Mouse (Mus musculus) testis, postnatal 14 days (tissue): ENCODE measurements at regions not wholly inside any gene's neighbourhood (a gene's known extent, or its start where the extent isn't known, plus 50 kb on each side); places are given as distances from the start of the nearest gene placed in this dataset.

Experiments used
- DNase-seq: peaks from one replicate; pipeline ENCODE4 v3.0.0; 2021; ENCODE audit warnings: low spot score

DNA sequence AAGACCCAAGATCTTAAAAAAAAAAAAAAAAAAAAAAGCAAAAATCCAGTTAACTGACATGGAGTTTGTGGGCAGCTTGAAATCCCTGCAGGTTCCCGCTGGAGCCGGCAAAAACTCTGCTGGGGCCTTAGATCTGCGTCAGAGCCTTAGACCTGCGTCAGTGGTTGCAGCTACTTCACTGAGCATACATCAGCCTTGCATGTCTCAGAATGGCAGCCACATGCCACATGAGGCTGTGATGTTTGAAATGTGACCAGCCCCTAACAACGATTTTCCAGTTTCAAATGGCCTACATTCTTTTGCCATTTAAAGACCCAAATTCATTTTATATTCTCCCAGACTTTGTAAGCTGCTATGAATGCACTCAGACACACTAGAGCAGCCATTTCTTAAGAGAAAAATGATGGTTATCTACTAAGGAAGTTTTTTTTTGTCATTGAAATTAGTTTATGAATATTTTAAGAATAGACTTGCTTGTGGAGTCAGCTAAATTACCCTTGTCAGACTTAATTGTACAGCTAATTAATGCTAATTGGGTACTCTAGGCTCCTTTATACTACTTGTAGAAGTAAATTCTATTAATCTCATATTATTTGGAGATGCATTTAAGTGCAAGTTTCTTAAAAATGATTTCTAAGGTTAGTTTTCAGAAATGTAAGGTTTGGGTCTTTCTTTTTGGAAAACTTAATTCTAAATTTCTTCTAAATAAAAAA lies 70.8 kb downstream of the Toporsl start:
- DNase-seq: no peak

DNA sequence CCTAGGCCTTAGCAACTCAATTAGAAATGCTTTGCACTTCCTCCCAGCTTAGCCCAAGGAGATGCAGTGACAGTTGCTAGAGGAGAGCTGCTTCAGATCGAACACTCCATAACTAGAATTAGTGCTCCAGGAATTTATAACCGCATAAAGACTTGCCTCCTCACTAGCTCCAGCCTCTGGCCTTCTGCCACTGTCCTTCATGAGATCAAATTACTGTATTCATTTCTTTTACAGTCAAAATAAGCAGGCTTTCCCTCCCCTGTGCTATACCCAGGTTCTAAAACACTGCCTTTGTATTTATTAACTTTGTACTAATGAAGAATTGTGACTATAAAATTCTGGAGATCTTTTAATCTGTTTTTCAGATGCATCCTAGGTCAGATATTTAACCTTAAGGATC lies 104.8 kb upstream of the Olfr275 start:
- DNase-seq: no peak

DNA sequence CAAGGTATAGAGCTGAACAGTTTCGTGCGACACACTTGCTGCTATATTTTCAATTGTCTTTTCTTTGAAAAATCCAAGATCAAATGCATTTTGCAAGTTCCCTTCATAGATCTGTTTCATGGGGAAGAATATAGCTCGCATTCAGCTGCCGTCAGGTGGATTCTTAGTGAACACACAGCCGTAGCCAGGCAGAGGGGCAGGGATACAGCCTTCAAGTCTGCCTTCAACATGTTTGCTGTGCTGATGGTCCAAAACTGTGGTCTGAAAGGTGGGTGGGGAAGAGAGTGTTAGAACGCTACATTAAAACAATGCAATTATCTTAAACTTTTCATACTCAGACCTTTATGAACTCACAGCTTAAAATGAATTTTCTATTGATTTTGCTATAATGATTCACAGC lies 88.2 kb upstream of the Olfr275 start:
- no peak for DNase-seq

- DNase-seq: peak; percentile 34
These were observed 87.6 kb upstream of the Olfr275 start for GRCm38 (mm10) chr4:52726625-52727297.

GRCm38 (mm10) chr4:52733141-52733540 lies 81.3 kb upstream of the Olfr275 start:
- DNase-seq: no peak

DNA sequence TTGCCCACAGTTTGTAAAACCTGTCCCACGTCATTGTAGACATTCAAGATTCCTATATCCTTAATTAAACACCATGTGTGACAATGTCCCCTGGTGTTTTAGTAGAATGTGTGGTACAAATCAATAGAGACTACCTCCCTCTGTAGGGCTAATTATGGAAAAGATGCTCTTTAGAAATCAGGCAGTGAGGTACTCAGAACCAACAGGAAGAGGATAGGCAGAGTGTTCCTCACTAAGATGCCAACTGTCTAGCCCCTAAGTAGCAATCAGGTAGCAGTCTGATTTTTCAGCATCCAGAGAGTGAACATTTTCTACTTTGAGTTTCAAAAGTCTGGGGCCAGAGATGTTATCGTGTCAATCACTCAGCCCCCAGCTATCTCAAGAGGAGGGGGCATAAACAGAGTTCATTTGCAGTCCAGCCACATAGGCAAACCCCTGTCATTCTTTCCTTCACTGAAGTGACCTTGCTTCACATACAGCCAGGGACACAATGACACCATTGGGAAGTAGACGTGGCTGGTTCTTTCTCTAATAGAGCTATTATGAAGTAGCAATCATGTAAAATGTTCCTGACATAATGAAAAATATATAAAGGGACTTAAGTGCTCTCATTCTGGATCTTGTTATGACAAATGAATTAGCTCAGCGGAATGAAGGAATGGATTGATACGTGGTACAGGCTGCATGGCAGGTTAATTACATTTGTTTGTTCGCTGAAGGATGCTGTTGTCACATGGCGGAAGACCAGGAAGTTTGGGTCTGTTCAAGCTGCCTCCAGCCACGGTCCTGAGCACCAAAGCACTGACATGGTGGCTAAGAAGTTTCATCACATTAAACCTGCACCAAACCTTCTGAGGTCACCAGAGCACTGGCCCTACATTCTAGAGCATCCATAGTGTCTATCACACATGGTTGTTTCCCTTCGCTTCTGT lies 74.6 kb upstream of the Olfr275 start:
- no peak for DNase-seq

- DNase-seq: no peak
These were observed 61.4 kb upstream of the Olfr275 start for GRCm38 (mm10) chr4:52752838-52753509.
